Mouse (Mus musculus) spleen, adult 2 months (tissue): Measurements from ENCODE around the gene Timm10b. TPM values are rescaled to one million over a fixed set of nuclear protein-coding genes. Genes with fewer than 3 reads are reported as not detected.

ENCODE experiments used
- DNase-seq, 2 experiments: peaks; one replicate each; pipeline versions ENCODE4 v3.0.0 to v3.0.0-alpha.2; 2012 to 2021; ENCODE audit warnings: low spot score in 2 of 2, low read depth in 1 of 2
- H3K27ac ChIP-seq: fragments of 200-500 bp; 2 replicates; pipeline ENCODE4 v1.5.1; 2012; ENCODE audit warnings: low read length, inconsistent platforms; ENCODE audit not compliant: insufficient read depth
- H3K27me3 ChIP-seq: fragments of 200-500 bp; 2 replicates; pipeline ENCODE4 v1.6.1; 2012; ENCODE audit warnings: mild to moderate bottlenecking, moderate library complexity, low read length, inconsistent platforms; ENCODE audit not compliant: control insufficient read depth, insufficient read depth
- H3K36me3 ChIP-seq: fragments of 200-500 bp; 2 replicates; pipeline ENCODE4 v1.6.1; 2012; ENCODE audit warnings: mild to moderate bottlenecking, low read length, inconsistent platforms; ENCODE audit not compliant: control insufficient read depth, insufficient read depth
- H3K4me1 ChIP-seq: fragments of 200-500 bp; 2 replicates; pipeline ENCODE4 v1.6.1; 2011; ENCODE audit warnings: inconsistent platforms; ENCODE audit not compliant: control insufficient read depth, insufficient read depth, insufficient read length
- H3K4me3 ChIP-seq: fragments of 200-500 bp; 2 replicates; pipeline ENCODE4 v1.5.1; 2011; ENCODE audit warnings: mild to moderate bottlenecking, inconsistent platforms; ENCODE audit not compliant: insufficient read depth, insufficient read length; ENCODE audit errors: extremely low read depth
- CTCF ChIP-seq: fragments of 200-500 bp; IDR thresholded peaks from 2 replicates; pipeline ENCODE4 v1.5.1; 2011; ENCODE audit warnings: mild to moderate bottlenecking, inconsistent platforms; ENCODE audit not compliant: insufficient read depth, insufficient read length, insufficient replicate concordance; ENCODE audit errors: extremely low read depth
- POLR2A ChIP-seq: fragments of 200-500 bp; IDR thresholded peaks from 2 replicates; pipeline ENCODE4 v1.6.1; 2011; ENCODE audit warnings: low read depth, low read length, inconsistent platforms
- WGBS: fragments of 180-500 bp; shearing (Covaris S2); methylation state at CpG from one replicate; pipeline ENCODE4 v1.1.7; 2018; 5-methylcytosine and 5-hydroxymethylcytosine counted together
- polyA plus RNA-seq: library from polyadenylated mRNA; depleted of rRNA; stranded (reverse); fragments of >200 nt; gene quantifications from 2 replicates; pipeline ENCODE4 v1.2.3, GENCODE M21; 2012; rRNA removed

Timm10b gene
- polyA plus RNA-seq, 1 experiment, result 87.3 TPM

DNA sequence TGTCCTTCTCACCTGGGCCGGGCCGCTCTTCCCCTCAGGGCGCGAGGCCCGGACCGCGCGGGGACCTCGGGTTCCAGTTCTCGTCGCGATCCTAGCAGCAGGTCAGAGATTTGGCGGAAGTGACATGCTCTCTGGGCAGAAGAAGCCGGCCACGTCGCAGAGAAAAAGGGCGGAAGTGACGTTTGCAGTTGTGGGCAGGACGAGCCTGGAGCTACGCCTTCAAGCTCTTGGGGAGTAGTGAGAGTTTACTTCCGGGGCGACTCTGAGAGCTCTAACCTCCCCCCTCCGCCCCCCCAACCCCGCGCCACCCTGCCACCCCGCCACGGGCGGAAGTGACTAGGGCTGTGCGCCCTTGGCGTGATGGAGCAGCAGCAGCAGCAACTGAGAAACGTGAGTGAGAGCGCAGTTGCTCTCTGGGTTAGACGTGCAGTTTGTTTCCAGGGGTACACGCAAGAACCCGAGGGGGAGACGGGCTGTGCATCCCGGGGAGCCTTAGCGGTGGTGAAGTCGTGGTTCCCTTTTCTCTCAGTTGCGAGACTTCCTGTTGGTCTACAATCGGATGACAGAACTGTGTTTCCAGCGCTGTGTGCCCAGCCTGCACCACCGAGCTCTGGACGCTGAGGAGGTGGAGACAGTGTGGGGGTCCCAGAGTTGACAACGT is 507 bp downstream of the Timm10b start, which contains the start of the genes Arfip2 and Gm45799:
TSS of gene Arfip2 (minus strand) at position 184 of the 661 bp plus-strand sequence.
TSS of gene Gm45799 (plus strand) at position 320 of the 661 bp plus-strand sequence.
- Histone ChIP-seq H3K27me3 (no peaks in the 10 kb centered on the region), H3K4me1 (peaks cover 7% of the 10 kb centered on the region; the same call in 1 of the 2 replicates), H3K4me3 (peak within 1 kb of the TSS; percentile 79), H3K27ac (peak within 1 kb of the TSS; percentile 91), H3K36me3 (peaks cover 4% of the 10 kb centered on the region; the same call in 1 of the 2 replicates)
- TF ChIP-seq CTCF (no peak), POLR2A (peak; percentile 91)
- under 1% methylated on average over 44 of the region's 45 CpGs for WGBS
- DNase-seq, result peak; percentile 95 to 97

DNA sequence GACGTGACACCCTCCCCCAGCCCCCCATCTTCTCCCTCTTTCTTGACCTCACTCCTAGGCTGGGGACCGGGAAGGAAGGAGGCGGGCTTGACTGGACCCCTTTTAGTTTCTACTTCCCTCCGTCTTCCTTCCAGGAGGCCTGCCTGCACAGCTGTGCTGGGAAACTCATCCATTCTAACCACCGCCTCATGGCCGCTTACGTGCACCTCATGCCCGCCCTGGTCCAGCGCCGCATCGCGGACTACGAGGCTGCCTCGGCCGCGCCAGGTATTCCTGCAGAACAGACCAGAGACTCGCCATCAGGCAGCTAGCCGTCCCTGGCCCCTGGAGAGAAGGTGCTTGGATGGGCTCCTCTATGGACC is 1.0 kb downstream of the Timm10b start:
- H3K27me3 ChIP-seq, result no peaks in the 10 kb centered on the region
- H3K36me3 ChIP-seq, result peaks cover 4% of the 10 kb centered on the region; the same call in 1 of the 2 replicates
- H3K27ac ChIP-seq, result peak overlapping the region; percentile 91
- peak overlapping the region; percentile 79 for H3K4me3 ChIP-seq
- TF ChIP-seq POLR2A (no peak), CTCF (no peak)
- peaks cover 7% of the 10 kb centered on the region; the same call in 1 of the 2 replicates for H3K4me1 ChIP-seq
- WGBS, result under 1% methylated on average over 18 of the region's 18 CpGs
- DNase-seq, result peak in 1 of 2 experiments; percentile 26

- no peaks in the 10 kb centered on the region for H3K27me3 ChIP-seq
- peaks cover 7% of the 10 kb centered on the region; the same call in 1 of the 2 replicates for H3K4me1 ChIP-seq
- H3K4me3 ChIP-seq, result no peak overlapping the region
- TF ChIP-seq CTCF, result no peak
- no peak for TF ChIP-seq POLR2A
- H3K36me3 ChIP-seq, result peaks cover 2% of the 10 kb centered on the region; the same call in 1 of the 2 replicates
- 68% methylated on average over 3 of the region's 3 CpGs for WGBS
- no peak overlapping the region for H3K27ac ChIP-seq
- no peak for DNase-seq
Measured at GRCm38 (mm10) chr7:105641936-105642335, 2.1 kb downstream of the Timm10b start.

DNA sequence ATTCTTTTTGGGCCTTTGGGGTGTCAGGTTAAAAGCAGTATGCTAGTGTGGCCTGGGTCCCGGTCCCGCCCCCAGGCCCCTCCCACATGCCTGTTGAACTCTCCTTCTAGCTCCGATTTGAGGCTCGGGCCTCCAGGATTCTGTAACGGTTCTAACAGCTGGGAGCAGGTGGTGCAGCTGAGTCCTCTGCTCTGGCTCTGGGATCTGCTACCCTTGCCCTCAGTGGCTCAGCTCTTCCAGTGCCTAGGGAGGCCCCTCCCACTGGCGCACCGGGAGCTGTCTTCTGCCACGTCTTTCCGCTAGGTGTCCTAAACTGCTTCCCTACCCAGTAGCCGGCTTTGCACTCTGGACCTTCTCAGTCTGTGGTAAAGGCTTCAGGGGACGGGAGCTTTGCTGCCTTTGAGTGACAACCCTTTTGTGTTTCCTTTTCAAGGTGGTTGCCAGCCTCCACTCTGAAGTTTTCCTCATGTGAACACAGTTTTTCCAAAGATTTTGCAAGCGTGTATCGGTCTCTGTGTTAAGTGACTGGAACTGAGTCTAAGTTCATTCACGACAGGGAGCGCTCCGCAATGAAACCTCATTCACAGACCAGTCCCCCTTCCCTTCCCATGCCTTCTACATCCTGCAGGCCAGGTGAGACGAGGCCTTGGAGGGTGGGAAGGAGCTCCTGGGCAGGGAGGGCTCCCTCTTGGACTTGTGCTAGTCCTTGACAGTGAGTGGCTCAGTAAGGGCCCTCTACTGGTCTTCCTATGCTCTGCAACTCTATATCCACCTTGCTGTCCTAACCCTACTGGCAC is 11.0 kb downstream of the Timm10b start, which contains the start of gene Dnhd1:
TSS of gene Dnhd1 (plus strand) at position 189 of the 797 bp plus-strand sequence.
- peaks cover 3% of the 10 kb centered on the region; the same call in 1 of the 2 replicates for H3K4me1 ChIP-seq

GRCm38 (mm10) chr7:105685541-105686197 is 45.8 kb downstream of the Timm10b start:
- no peaks in the 10 kb centered on the region for H3K36me3 ChIP-seq
- WGBS, result 58% methylated on average over 13 of the region's 13 CpGs
- no peak overlapping the region for H3K27ac ChIP-seq
- TF ChIP-seq CTCF, result no peak
- no peak for TF ChIP-seq POLR2A
- H3K27me3 ChIP-seq, result no peaks in the 10 kb centered on the region
- H3K4me1 ChIP-seq, result no peaks in the 10 kb centered on the region
- no peak overlapping the region for H3K4me3 ChIP-seq
- DNase-seq, result no peak

More for the DNA sequence above, 11.0 kb downstream of the Timm10b start, which contains the start of gene Dnhd1:
- no peaks in the 10 kb centered on the region; the same call in 1 of the 2 replicates for H3K36me3 ChIP-seq
- peak; percentile 36 to 42 for DNase-seq
- peak within 1 kb of the TSS; percentile 53 for H3K4me3 ChIP-seq
- WGBS, result 5% methylated on average over 17 of the region's 17 CpGs
- H3K27me3 ChIP-seq, result no peaks in the 10 kb centered on the region
- no peak within 1 kb of the TSS for H3K27ac ChIP-seq
- TF ChIP-seq CTCF (peak; percentile 29; the same call in 1 of the 2 replicates), POLR2A (no peak)

DNA sequence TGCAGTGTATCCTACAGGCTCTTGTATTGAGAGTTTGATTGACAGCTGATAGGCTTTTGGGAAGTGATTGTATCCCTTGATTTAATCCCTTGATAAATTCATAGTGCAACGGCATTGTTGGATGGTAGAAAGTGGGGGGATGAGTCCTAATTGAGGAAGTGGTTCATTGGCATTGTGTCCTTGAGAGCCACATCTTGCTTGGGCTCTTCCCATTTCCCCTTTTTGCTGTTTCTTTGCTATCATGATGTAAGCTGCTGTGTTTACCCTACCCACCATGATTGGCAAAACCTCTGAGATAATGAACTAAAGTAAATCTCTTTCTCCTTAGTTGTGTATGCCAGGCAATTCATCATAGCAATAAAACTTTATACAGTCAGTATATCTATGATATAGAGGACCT is 51.0 kb downstream of the Timm10b start:
- DNase-seq, result no peak
- Histone ChIP-seq H3K36me3 (no peaks in the 10 kb centered on the region), H3K4me1 (no peaks in the 10 kb centered on the region), H3K4me3 (no peak overlapping the region), H3K27me3 (no peaks in the 10 kb centered on the region), H3K27ac (no peak overlapping the region)
- TF ChIP-seq POLR2A (no peak), CTCF (no peak)
- WGBS, result 11% methylated on average over 1 of the region's 1 CpGs

Other genes with a start within 250 kb of the Timm10b start
- gene Fam160a2, start 240.0 kb upstream of the Timm10b start, polyA plus RNA-seq, result 36.2 and 38.6 TPM in 2 replicates
- not detected in 2 replicates for gene Cnga4, start 235.5 kb upstream of the Timm10b start, polyA plus RNA-seq
- 0.11 TPM in 1 of 2 replicates, not detected in the other for gene Cckbr, start 214.3 kb upstream of the Timm10b start, polyA plus RNA-seq
- 35.1 and 53.9 TPM in 2 replicates for gene Cavin3, start 157.8 kb upstream of the Timm10b start, polyA plus RNA-seq
- 20.3 and 23.9 TPM in 2 replicates for gene Smpd1, start 85.7 kb upstream of the Timm10b start, polyA plus RNA-seq
- 9.9 and 12.7 TPM in 2 replicates for gene Apbb1, start 58.4 kb upstream of the Timm10b start, polyA plus RNA-seq
- gene Hpx, start 39.9 kb upstream of the Timm10b start, polyA plus RNA-seq, result 0.37 and 0.61 TPM in 2 replicates
- gene Trim3, start 6.5 kb upstream of the Timm10b start, polyA plus RNA-seq, result 25.4 and 35.1 TPM in 2 replicates
- gene Arfip2, start 360 bp downstream of the Timm10b start, polyA plus RNA-seq, result 38.1 and 38.3 TPM in 2 replicates
- gene Gm45799, start 496 bp downstream of the Timm10b start, polyA plus RNA-seq, result 155 and 230 TPM in 2 replicates
- 1.4 and 2.3 TPM in 2 replicates for gene Dnhd1, start 10.8 kb downstream of the Timm10b start, polyA plus RNA-seq
- 89.5 and 90.1 TPM in 2 replicates for gene Ilk, start 96.5 kb downstream of the Timm10b start, polyA plus RNA-seq
- gene Rrp8, start 97.3 kb downstream of the Timm10b start, polyA plus RNA-seq, result 6.1 and 7.2 TPM in 2 replicates
- gene Taf10, start 104.3 kb downstream of the Timm10b start, polyA plus RNA-seq, result 282 and 451 TPM in 2 replicates
- gene Tpp1, start 112.2 kb downstream of the Timm10b start, polyA plus RNA-seq, result 83.3 and 87.4 TPM in 2 replicates
- 6.7 and 7.4 TPM in 2 replicates for gene Dchs1, start 147.6 kb downstream of the Timm10b start, polyA plus RNA-seq
- gene Mrpl17, start 171.0 kb downstream of the Timm10b start, polyA plus RNA-seq, result 107 and 109 TPM in 2 replicates